Comparison of ENCODE assay signal across 19 mouse cellular contexts in genomic region chr1:82687931-82688330, GRCm38 (mm10).
"Had no signal": no experiment of that assay in that cellular context is flagged by ENCODE, and none has a peak within 500 bp of the region (broad histone marks: within the 10 kb centered on the region; RNA-seq: fewer than 3 reads in every experiment).

No protein-coding gene starts in this region.

- H3K9ac ChIP-seq: limb, embryonic 13.5 days; liver, embryonic 12.5 days; liver, embryonic 15.5 days; lung, embryonic 15.5 days; midbrain, embryonic 12.5 days; neural tube, embryonic 13.5 days had no signal

- H3K4me3 ChIP-seq: limb, embryonic 10.5 days; limb, embryonic 13.5 days; liver, embryonic 12.5 days; liver, embryonic 15.5 days; lung, embryonic 15.5 days; midbrain, embryonic 12.5 days; myocyte; neural tube, embryonic 13.5 days had no signal

- H3K9me3 ChIP-seq: limb, embryonic 10.5 days; limb, embryonic 13.5 days; liver, embryonic 12.5 days; liver, embryonic 15.5 days; lung, embryonic 15.5 days; midbrain, embryonic 12.5 days; neural tube, embryonic 13.5 days had no signal

- H3K27me3 ChIP-seq: limb, embryonic 13.5 days; liver, embryonic 12.5 days; liver, embryonic 15.5 days; lung, embryonic 15.5 days; neural tube, embryonic 13.5 days had no signal

- H3K36me3 ChIP-seq: limb, embryonic 10.5 days; limb, embryonic 13.5 days; liver, embryonic 12.5 days; liver, embryonic 15.5 days; lung, embryonic 15.5 days; midbrain, embryonic 12.5 days; neural tube, embryonic 13.5 days had no signal

- ATAC-seq: liver, embryonic 12.5 days; midbrain, embryonic 16.5 days had no signal

- DNase-seq: kidney, adult 18-20 months; kidney, adult 9 months; kidney, postnatal 14 days; kidney, postnatal 4 days; liver; lung, adult 18-20 months; lung, postnatal 10 days; lung, postnatal 4 days; thymus, adult 18-20 months; thymus, postnatal 36 days had no signal

- H3K27ac ChIP-seq: limb, embryonic 10.5 days; limb, embryonic 13.5 days; liver, embryonic 12.5 days; liver, embryonic 15.5 days; lung, embryonic 15.5 days; midbrain, embryonic 12.5 days; neural tube, embryonic 13.5 days had no signal

- H3K4me1 ChIP-seq: limb, embryonic 10.5 days; limb, embryonic 13.5 days; lung, embryonic 15.5 days; neural tube, embryonic 13.5 days had no signal

- H3K4me2 ChIP-seq: limb, embryonic 13.5 days; liver, embryonic 12.5 days; liver, embryonic 15.5 days; lung, embryonic 15.5 days; midbrain, embryonic 12.5 days; neural tube, embryonic 13.5 days had no signal
